Mouse (Mus musculus) naive thymus-derived CD4-positive, alpha-beta T cell, adult 2 months (primary cell): ENCODE measurements at regions not wholly inside any gene's neighbourhood (a gene's known extent, or its start where the extent isn't known, plus 50 kb on each side); places are given as distances from the start of the nearest gene placed in this dataset.

Source experiments
- DNase-seq: peaks from one replicate; pipeline ENCODE4 v3.0.0-alpha.2; 2011; ENCODE audit warnings: low read depth

GRCm38 (mm10) chr13:69867296-69868065 is 65.3 kb downstream of the Med10 start:
- no peak for DNase-seq

GRCm38 (mm10) chr13:69896536-69896935 is 94.3 kb downstream of the Med10 start:
- DNase-seq = no peak

- DNase-seq = no peak
These were observed 98.9 kb downstream of the Med10 start for GRCm38 (mm10) chr13:69901139-69901538.

DNA sequence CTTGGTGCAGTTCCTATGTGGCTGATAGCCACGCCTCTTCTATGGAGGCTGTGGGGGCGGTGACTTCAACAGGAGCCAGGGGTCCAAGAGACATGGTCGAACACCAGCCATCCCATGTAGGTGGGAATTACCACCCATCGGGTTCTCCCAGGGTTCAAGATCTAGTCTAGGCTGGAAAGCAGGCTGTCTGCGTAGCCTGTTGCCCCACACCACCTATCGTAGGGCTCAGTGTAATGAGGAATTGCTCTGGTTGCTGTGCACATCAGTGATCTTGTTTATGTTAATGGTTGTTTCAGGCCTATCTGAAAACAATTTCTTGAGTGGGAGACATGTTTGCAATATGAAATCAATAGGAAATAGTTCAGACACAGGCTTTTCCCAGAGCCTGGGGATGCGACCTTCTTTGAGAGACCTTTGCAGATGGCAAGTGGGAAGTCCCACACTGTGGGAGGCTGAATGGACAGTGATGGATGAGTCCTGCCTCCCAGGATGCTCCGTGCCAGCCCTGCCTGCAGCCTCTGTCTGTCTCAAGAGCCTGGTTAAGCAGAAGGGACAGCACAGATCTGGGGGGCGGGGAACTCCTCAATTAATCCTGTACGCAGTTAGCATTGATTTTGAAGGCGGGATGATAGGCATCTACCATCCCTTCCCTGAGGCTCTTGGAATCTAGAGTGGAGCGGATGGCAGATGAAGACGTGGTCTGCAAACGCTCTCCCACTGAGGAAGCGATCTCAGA is 104.8 kb downstream of the Med10 start:
- DNase-seq = no peak

DNA sequence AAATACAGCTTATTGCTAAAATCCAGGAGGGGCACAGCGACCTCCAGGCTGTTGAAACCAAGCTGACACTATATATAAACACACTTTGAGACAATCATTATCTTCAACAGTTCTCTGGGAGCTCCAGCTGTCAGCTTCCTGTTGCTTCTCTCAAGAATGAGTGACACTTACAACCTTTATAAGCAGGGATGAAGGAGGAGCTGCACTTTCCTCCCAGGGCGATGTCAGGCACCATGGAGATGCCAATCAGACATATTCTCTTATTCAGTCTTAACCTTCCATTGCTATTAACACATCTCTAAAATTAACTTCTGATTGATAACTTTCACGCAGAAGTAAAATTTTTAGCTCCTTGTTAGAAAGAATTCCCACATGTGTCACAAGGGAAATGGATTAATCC is 113.6 kb downstream of the Med10 start:
- no peak for DNase-seq

DNA sequence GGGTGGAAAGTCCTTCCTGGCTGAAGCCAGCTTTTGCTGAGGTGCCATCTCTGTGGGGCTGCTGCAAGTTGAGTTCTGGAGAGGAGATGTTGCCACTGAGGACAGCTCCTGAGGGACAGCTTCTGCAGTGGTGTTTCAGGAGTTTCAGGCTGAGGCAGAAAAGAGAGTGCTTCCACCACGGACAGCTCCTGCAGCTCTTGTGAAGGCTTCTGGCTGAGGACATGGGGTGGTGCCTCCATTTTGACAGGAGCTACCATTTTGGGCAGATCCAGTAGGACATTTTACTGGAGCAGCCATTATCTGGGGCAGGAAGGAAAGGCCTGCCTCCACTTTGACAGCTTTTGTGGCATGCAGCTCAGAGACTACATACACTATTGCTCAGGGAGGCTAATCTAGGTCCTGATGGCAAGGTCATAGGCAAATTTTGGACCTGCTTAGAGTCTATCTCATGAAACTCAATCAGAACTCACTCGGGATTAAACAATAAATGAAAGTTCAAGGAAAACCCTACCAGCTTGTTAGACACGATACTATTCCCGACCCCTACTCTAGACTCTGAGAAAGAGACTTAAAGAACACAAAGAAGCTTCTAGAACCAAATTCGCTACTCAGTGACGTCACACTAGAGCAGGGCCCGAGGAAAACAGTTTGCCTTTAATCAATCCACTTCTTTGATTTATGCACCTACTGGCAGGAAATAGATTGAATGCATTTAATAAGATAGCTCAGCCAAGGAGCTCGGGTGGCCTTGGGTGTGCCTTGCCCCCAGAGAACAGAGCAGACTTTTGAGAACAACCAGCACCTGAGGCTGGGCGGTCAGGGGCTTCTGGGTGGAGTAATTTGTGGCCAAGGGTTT is 130.7 kb downstream of the Med10 start:
- DNase-seq = no peak

DNA sequence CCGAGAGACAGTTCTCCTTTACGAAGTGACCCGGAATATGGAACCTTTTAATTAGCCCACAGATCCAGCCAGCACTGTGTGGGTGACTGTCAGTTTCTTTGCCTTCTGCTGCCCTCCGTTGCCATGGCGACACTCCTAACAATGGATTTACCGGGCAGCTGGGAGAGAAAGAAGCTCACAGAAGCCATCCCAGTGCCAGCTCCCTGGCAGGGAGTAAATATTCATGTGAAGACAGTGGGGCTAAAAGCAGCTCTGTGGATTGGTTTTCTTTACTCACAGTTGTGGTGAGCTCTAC is 131.3 kb downstream of the Med10 start:
- no peak for DNase-seq

DNA sequence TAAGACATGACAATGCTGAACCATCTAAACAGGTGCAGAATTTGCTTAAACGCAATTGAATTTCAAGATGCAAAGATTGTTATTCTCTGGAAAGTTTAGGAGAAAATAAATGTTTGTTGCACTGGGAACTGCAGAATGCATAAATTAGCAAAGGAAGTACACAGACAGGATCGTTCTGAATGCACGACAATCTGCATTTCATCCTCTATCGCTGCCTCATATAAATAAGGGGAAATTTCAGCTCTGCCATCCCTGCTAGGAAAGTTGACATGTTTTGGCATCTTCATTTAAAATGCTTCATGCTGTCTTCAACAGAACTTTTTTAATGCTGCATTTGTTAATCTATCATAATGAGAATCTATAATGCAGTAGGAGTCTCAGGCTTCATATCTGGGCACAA is 137.6 kb downstream of the Med10 start:
- DNase-seq = no peak

DNA sequence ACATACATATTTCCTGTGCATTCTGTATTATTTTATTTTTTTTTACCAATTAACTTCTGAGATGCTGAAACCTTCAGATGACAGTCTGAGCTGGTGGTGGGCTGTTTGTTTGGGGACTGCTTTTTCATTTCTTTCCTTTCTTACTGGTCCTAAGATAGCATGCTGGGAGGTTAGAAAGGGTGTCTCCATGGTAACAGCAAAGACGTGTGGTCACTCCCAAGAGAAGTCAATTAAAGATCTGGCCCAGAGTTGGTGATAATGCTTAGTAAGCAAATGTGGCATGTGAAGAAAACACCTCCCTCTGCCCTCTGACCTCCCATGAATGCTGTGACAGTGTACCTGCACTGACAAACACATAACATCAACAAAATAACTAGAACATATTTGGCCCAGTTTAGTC is 142.5 kb downstream of the Med10 start:
- DNase-seq = no peak

DNA sequence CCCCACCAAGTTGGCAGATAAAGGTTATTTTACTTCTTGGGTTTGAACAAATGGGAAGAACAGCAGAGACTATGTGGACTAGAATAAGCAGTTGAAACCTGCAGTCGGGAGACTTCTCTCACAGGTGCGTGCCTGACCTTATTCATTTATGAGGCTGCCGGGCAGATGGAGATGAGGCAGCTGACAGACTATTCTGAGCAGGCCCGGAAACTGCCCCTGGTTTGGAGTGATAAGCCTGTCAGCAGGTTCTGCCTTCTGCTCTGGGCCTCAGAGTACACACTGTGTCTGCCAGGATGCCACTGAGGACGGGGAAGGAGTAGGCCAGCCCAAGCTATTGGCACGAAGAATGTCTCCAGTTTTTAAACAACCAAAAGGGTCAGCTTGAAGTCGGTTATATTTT is 144.4 kb downstream of the Med10 start:
- no peak for DNase-seq

GRCm38 (mm10) chr13:69952061-69952460 is 149.9 kb downstream of the Med10 start:
- DNase-seq = no peak

DNA sequence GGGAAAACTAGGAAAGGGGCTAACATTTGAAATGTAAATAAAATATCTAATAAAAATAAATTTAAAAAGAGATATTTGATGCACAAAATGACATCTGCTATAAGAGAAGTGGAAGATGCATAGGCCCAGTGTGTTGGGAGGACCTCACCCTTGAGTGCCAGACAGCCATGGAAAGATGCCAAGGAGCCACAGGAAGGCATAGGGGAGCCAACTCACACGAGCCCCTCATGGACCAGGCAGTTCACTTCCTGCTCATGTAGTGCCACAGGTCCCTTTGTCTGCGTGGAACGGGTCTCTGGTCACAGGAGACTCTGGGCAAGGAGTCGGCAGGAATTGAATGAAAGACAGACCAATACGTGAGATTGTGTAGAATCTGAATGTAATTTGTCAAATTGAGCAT is 152.0 kb downstream of the Med10 start:
- DNase-seq = no peak

DNA sequence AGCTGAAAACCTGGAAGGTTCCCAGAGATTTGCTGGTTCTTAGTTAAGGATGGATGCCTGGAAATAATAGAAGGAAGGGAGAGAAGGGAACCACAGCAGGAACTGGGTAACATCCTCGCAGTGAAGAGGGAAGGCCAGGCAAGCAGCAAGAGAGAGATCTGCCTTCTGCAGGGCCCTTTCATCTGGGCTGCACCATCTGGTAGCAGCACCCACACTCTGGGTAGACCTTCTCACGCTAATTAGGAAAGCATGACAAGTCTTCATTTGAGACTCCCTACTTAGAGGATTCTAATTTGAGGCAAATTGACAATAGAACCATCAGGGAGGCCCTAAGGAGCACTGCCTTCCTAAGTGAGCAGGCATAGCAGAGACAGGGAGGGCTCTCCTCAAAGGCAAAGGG is 153.3 kb downstream of the Med10 start:
- DNase-seq = no peak

DNA sequence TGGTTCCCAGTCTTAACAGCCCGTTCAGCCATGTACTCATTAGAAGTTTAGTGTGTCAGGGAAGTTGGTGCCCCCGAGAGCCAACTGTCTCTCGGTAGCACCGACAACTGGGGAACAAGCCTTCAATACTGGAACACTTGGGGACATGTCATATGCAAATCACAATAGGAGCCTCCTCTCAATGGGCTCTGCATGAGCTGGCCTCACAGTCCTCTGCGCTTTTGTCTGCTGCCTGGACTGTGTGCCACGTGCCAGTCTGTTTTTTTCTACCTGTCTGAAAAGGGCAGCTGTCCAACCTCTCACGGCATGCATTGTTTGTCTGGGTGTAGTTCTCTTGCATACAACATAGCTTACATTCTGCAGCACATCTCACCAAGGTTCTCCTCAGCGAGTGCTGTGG is 161.7 kb downstream of the Med10 start:
- DNase-seq = no peak

- no peak for DNase-seq
These were observed 169.3 kb downstream of the Med10 start for GRCm38 (mm10) chr13:69971281-69972057.

DNA sequence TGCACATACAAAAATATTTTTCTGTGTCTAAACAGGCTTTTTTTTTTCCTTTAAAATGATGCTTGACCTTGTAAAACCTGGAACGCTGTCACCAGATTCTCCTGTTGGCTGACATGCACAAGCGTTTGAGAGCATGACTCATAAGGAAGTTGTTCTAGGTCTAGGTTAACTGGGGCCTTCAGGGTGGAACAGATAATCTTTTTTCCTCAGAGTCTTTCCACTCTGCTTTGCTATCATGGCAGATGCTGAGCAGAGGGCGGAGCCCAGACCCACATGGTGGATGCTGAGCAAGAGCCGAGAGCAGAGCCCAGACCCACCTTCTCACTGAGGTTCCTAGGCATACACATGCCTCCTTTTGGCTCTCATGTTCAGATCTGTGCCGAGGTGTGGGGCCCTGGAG is 172.6 kb downstream of the Med10 start:
- no peak for DNase-seq

DNA sequence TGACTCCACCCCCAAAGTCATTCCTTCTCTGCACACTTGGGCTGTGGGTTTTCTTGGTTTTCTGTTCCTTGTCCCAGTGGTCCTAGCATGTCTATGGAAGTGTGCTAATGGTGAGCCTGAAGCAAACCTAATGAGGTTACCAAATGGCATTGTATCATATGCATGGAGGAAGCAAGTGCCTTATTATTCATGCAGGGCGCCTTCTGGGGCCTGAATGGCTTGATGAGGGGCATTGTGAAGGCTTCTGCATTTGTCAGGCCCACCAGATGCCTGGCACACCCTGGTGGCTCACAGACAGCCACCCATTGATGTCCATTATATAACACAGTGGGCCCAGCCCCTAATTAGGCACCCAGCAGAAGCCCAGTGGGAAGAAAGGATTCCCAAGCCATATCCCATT is 182.0 kb downstream of the Med10 start:
- DNase-seq = no peak

DNA sequence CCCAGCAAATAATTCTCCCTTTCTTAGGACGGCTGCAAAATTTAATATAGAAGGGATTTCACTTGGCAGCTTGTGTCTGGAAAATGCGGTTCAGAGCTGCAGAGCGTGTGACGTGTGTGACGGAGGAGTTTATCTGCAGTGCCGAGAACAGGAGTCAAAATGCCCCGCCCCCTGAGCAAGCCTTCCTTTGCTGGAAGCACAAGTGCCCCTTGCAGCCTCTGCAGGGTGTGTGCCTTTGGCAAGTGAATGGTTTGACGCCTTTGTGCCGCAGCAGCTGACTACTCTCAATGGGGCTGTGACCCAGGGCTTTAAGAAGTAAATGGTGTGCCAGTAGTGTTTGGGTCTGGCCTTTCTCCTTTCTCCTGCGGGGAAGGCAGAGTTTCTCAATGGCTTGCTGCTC is 185.0 kb downstream of the Med10 start:
- no peak for DNase-seq

GRCm38 (mm10) chr13:69988319-69988718 is 186.1 kb downstream of the Med10 start:
- DNase-seq = no peak

GRCm38 (mm10) chr13:69991253-69991891 is 189.2 kb downstream of the Med10 start:
- peak; percentile 1 for DNase-seq

DNA sequence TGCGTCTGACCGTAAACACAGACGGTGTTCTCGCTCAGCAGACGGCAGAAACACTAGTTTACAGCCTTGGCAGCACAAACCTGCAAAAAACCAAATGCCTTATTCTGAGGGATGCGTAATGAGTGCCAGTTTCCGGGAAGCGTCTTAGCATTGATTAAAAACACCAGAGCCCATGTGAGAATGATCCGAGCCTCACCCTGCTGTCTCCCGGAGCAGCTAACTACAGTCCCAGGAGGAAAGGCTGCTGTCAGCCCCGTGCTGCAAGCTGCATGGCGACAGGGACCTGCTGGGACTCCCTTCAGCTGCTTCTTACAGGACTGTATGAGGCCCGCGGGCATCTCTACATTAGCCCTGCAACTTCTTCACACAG is 189.7 kb downstream of the Med10 start:
- no peak for DNase-seq

DNA sequence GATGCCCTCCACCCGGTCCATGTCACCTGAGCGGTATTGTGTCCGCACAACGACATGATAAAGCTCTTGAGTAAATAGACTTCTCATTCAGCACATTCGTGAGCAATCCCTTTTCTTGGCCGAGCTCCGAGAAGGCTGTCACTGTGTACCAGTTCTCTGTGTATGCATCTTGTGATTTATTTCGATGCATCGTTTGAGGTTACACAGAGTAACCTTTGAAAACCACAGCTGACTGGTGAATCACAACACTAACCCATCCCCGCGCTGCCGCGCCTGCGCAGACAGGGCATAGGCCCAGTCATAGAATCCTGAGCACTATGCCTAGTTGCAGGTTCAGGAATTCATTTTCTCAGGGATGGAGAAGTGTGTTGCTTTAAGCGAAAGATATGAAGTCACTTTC is 201.4 kb downstream of the Med10 start:
- DNase-seq = no peak
